Mouse (Mus musculus) urinary bladder, postnatal 10 days (tissue): ENCODE results near the gene Sox13.

Experiments
- DNase-seq: peaks from one replicate; pipeline ENCODE4 v3.0.0; 2022; ENCODE audit warnings: low spot score

Sox13 gene

GRCm38 (mm10) chr1:133423543-133424480, at the start of gene Sox13:
Gene Sox13 (minus strand): TSS chr1:133424377.
- DNase-seq: no peak

GRCm38 (mm10) chr1:133471556-133471955, 47.4 kb upstream of the Sox13 start:
- DNase-seq: no peak

GRCm38 (mm10) chr1:133471086-133471485, 46.9 kb upstream of the Sox13 start:
- DNase-seq: no peak

GRCm38 (mm10) chr1:133470242-133471025, 46.3 kb upstream of the Sox13 start:
- no peak for DNase-seq

GRCm38 (mm10) chr1:133469213-133469612, 45.0 kb upstream of the Sox13 start:
- DNase-seq: no peak

- no peak for DNase-seq
Observed at GRCm38 (mm10) chr1:133468751-133469150, 44.6 kb upstream of the Sox13 start.

GRCm38 (mm10) chr1:133467905-133468304, 43.7 kb upstream of the Sox13 start:
- DNase-seq: no peak

- no peak for DNase-seq
Observed at GRCm38 (mm10) chr1:133463138-133463537, 39.0 kb upstream of the Sox13 start.

- no peak for DNase-seq
Observed at GRCm38 (mm10) chr1:133460996-133461395, 36.8 kb upstream of the Sox13 start.

GRCm38 (mm10) chr1:133456097-133456496, 31.9 kb upstream of the Sox13 start:
- no peak for DNase-seq

GRCm38 (mm10) chr1:133452564-133453165, 28.5 kb upstream of the Sox13 start:
- DNase-seq: no peak

GRCm38 (mm10) chr1:133451869-133452563, 27.8 kb upstream of the Sox13 start:
- DNase-seq: no peak

GRCm38 (mm10) chr1:133451025-133451424, 26.8 kb upstream of the Sox13 start:
- no peak for DNase-seq

GRCm38 (mm10) chr1:133448351-133448931, 24.3 kb upstream of the Sox13 start:
- no peak for DNase-seq

GRCm38 (mm10) chr1:133446291-133446690, 22.1 kb upstream of the Sox13 start:
- no peak for DNase-seq

GRCm38 (mm10) chr1:133444315-133444714, 20.1 kb upstream of the Sox13 start:
- no peak for DNase-seq

- no peak for DNase-seq
Observed at GRCm38 (mm10) chr1:133437916-133438683, 13.9 kb upstream of the Sox13 start.

GRCm38 (mm10) chr1:133434756-133435112, 10.6 kb upstream of the Sox13 start:
- no peak for DNase-seq

- no peak for DNase-seq
Observed at GRCm38 (mm10) chr1:133434018-133434755, 10.0 kb upstream of the Sox13 start.

GRCm38 (mm10) chr1:133432566-133432965, 8.4 kb upstream of the Sox13 start:
- no peak for DNase-seq
